Mouse (Mus musculus) limb, embryonic 15.5 days (tissue): ENCODE results near the gene Rab34. TPM values are rescaled to one million over a fixed set of nuclear protein-coding genes. Genes with fewer than 3 reads are reported as not detected.
"Not testable (repeated sequence)": the region's sequence is repeated elsewhere in the genome, so short reads cannot be mapped to it uniquely, and the experiment has no call there.

Experiments used
- ATAC-seq: fragments of 200-750 bp; cut with Nextera tagmentation; 2 replicates; pipeline ENCODE4 v1.8.0; 2017; ENCODE audit warnings: low read depth, moderate TSS enrichment; ENCODE audit not compliant: insufficient number of reproducible peaks, low FRiP score, low TSS enrichment
- H3K27ac ChIP-seq: fragments of 300-500 bp; sonication (generic); 2 replicates; pipeline ENCODE4 v1.5.1; 2015; ENCODE audit warnings: moderate library complexity, mild to moderate bottlenecking, inconsistent platforms
- H3K27me3 ChIP-seq: fragments of 300-500 bp; sonication (generic); 2 replicates; pipeline ENCODE4 v1.6.1; 2015; ENCODE audit warnings: inconsistent platforms
- H3K36me3 ChIP-seq: fragments of 300-500 bp; sonication (generic); 2 replicates; pipeline ENCODE4 v1.6.1; 2015; ENCODE audit warnings: inconsistent platforms
- H3K4me1 ChIP-seq: fragments of 300-500 bp; sonication (generic); 2 replicates; pipeline ENCODE4 v1.6.1; 2015; ENCODE audit warnings: inconsistent platforms
- H3K4me2 ChIP-seq: fragments of 300-500 bp; sonication (generic); 2 replicates; pipeline ENCODE4 v1.6.1; 2015; ENCODE audit warnings: mild to moderate bottlenecking, inconsistent platforms
- H3K4me3 ChIP-seq: fragments of 300-500 bp; sonication (generic); 2 replicates; pipeline ENCODE4 v1.5.1; 2015; ENCODE audit warnings: mild to moderate bottlenecking, inconsistent platforms
- H3K9ac ChIP-seq: fragments of 300-500 bp; sonication (generic); 2 replicates; pipeline ENCODE4 v1.6.1; 2015; ENCODE audit warnings: inconsistent platforms
- H3K9me3 ChIP-seq: fragments of 300-500 bp; sonication (generic); 2 replicates; pipeline ENCODE4 v1.6.1; 2016; ENCODE audit warnings: inconsistent platforms
- WGBS: fragments of 180-500 bp; shearing (Covaris S2); methylation state at CpG from one replicate; pipeline ENCODE4 v1.1.7; 2015; 5-methylcytosine and 5-hydroxymethylcytosine counted together
- polyA plus RNA-seq: library from polyadenylated mRNA; unstranded; fragments of >200 nt; fragmentation: Nextera tagmentation; extraction: Ambion mirVana; gene quantifications from 2 replicates; pipeline ENCODE4 v1.2.1, GENCODE M21; 2015

Gene Rab34
- polyA plus RNA-seq, 1 experiment from 2014 or later: 153 TPM

- WGBS: 94% methylated on average over 6 of the region's 6 CpGs
- not testable (repeated sequence) for ATAC-seq, H3K27me3 ChIP-seq, H3K27ac ChIP-seq, H3K4me2 ChIP-seq, H3K9me3 ChIP-seq, H3K9ac ChIP-seq, H3K4me3 ChIP-seq
- Histone ChIP-seq H3K4me1 (peaks cover 34% of the 10 kb centered on the region), H3K36me3 (peaks cover 24% of the 10 kb centered on the region)
Measured at GRCm38 (mm10) chr11:78184702-78185101, 3.5 kb upstream of the Rab34 start.

GRCm38 (mm10) chr11:78189234-78190040 lies 1.2 kb downstream of the Rab34 start:
- under 1% methylated on average over 42 of the region's 42 CpGs for WGBS
- Histone ChIP-seq H3K27me3 (no peaks in the 10 kb centered on the region), H3K4me3 (peak overlapping the region; percentile 76), H3K27ac (peak overlapping the region; percentile 99), H3K9me3 (no peaks in the 10 kb centered on the region), H3K4me2 (peak overlapping the region; percentile 65), H3K9ac (peak overlapping the region; percentile 89), H3K36me3 (peaks cover 28% of the 10 kb centered on the region), H3K4me1 (peaks cover 21% of the 10 kb centered on the region)
- ATAC-seq: peak; percentile 68; the same call in 1 of the 2 replicates

GRCm38 (mm10) chr11:78190041-78190440 lies 1.8 kb downstream of the Rab34 start:
- H3K4me1 ChIP-seq: peaks cover 27% of the 10 kb centered on the region
- H3K27ac ChIP-seq: peak overlapping the region; percentile 99
- H3K9ac ChIP-seq: 0 out of 2 replicates have a peak overlapping the region, but pooled peaks have one; percentile 89
- H3K36me3 ChIP-seq: peaks cover 28% of the 10 kb centered on the region
- H3K4me3 ChIP-seq: peak overlapping the region; percentile 76
- H3K9me3 ChIP-seq: no peaks in the 10 kb centered on the region
- no peak for ATAC-seq
- H3K4me2 ChIP-seq: peak overlapping the region; percentile 65
- H3K27me3 ChIP-seq: no peaks in the 10 kb centered on the region
- 51% methylated on average over 6 of the region's 6 CpGs for WGBS

- Histone ChIP-seq H3K4me3 (peak within 1 kb of the TSS; percentile 53), H3K36me3 (peaks cover 28% of the 10 kb centered on the region), H3K4me1 (peaks cover 28% of the 10 kb centered on the region), H3K4me2 (peak within 1 kb of the TSS; percentile 68), H3K27ac (peak within 1 kb of the TSS; percentile 79), H3K9me3 (no peaks in the 10 kb centered on the region), H3K27me3 (no peaks in the 10 kb centered on the region), H3K9ac (no peak within 1 kb of the TSS)
- ATAC-seq: no peak
- 79% methylated on average over 1 of the region's 1 CpGs for WGBS
Measured at GRCm38 (mm10) chr11:78193113-78193512, 4.9 kb downstream of the Rab34 start, which contains the start of gene Proca1. Gene Proca1 (plus strand): TSS chr11:78193392.

- Histone ChIP-seq H3K9ac (0 out of 2 replicates have a peak overlapping the region, but pooled peaks have one; percentile 26), H3K36me3 (peaks cover 28% of the 10 kb centered on the region), H3K4me1 (peaks cover 26% of the 10 kb centered on the region), H3K4me2 (peak overlapping the region; percentile 68), H3K4me3 (peak overlapping the region; percentile 53), H3K27me3 (no peaks in the 10 kb centered on the region), H3K9me3 (no peaks in the 10 kb centered on the region), H3K27ac (peak overlapping the region; percentile 79)
- peak; percentile 76 for ATAC-seq
- 4% methylated on average over 30 of the region's 30 CpGs for WGBS
Measured at GRCm38 (mm10) chr11:78194411-78195100, 6.3 kb downstream of the Rab34 start.

GRCm38 (mm10) chr11:78195101-78195863 lies 7.1 kb downstream of the Rab34 start:
- WGBS: 67% methylated on average over 23 of the region's 23 CpGs

GRCm38 (mm10) chr11:78202372-78202771 lies 14.1 kb downstream of the Rab34 start:
- Histone ChIP-seq H3K4me2 (no peak overlapping the region), H3K9ac (no peak overlapping the region), H3K9me3 (no peaks in the 10 kb centered on the region), H3K27me3 (no peaks in the 10 kb centered on the region), H3K27ac (no peak overlapping the region), H3K4me3 (no peak overlapping the region), H3K36me3 (peaks cover 47% of the 10 kb centered on the region), H3K4me1 (no peaks in the 10 kb centered on the region)
- no peak for ATAC-seq
- WGBS: 91% methylated on average over 3 of the region's 3 CpGs

More at GRCm38 (mm10) chr11:78195101-78195863, 7.1 kb downstream of the Rab34 start:
- H3K9me3 ChIP-seq: no peaks in the 10 kb centered on the region
- H3K4me3 ChIP-seq: peak overlapping the region; percentile 53
- H3K36me3 ChIP-seq: peaks cover 27% of the 10 kb centered on the region
- no peak for ATAC-seq
- peak overlapping the region; percentile 79 for H3K27ac ChIP-seq
- H3K4me1 ChIP-seq: peaks cover 19% of the 10 kb centered on the region
- no peaks in the 10 kb centered on the region for H3K27me3 ChIP-seq
- 0 out of 2 replicates have a peak overlapping the region, but pooled peaks have one; percentile 26 for H3K9ac ChIP-seq
- H3K4me2 ChIP-seq: peak overlapping the region; percentile 68

GRCm38 (mm10) chr11:78204287-78204686 lies 16.1 kb downstream of the Rab34 start:
- Histone ChIP-seq H3K4me2 (no peak overlapping the region), H3K27ac (no peak overlapping the region), H3K4me1 (no peaks in the 10 kb centered on the region), H3K9ac (no peak overlapping the region), H3K27me3 (no peaks in the 10 kb centered on the region), H3K9me3 (no peaks in the 10 kb centered on the region), H3K4me3 (no peak overlapping the region), H3K36me3 (peaks cover 66% of the 10 kb centered on the region)
- ATAC-seq: no peak
- 83% methylated on average over 6 of the region's 6 CpGs for WGBS

- H3K4me3 ChIP-seq: no peak overlapping the region
- H3K36me3 ChIP-seq: peaks cover 79% of the 10 kb centered on the region
- H3K27ac ChIP-seq: no peak overlapping the region
- H3K9ac ChIP-seq: no peak overlapping the region
- ATAC-seq: no peak
- H3K27me3 ChIP-seq: no peaks in the 10 kb centered on the region
- WGBS: 68% methylated on average over 13 of the region's 13 CpGs
- H3K9me3 ChIP-seq: no peaks in the 10 kb centered on the region
- H3K4me1 ChIP-seq: no peaks in the 10 kb centered on the region
- no peak overlapping the region for H3K4me2 ChIP-seq
Measured at GRCm38 (mm10) chr11:78205361-78206206, 17.4 kb downstream of the Rab34 start.

GRCm38 (mm10) chr11:78207190-78207589 lies 19.0 kb downstream of the Rab34 start:
- Histone ChIP-seq H3K4me3 (no peak overlapping the region), H3K4me2 (no peak overlapping the region), H3K4me1 (no peaks in the 10 kb centered on the region), H3K9me3 (no peaks in the 10 kb centered on the region), H3K27ac (no peak overlapping the region), H3K27me3 (no peaks in the 10 kb centered on the region), H3K36me3 (peaks cover 95% of the 10 kb centered on the region), H3K9ac (no peak overlapping the region)
- ATAC-seq: no peak
- 83% methylated on average over 7 of the region's 7 CpGs for WGBS

GRCm38 (mm10) chr11:78209886-78210285 lies 21.7 kb downstream of the Rab34 start:
- 92% methylated on average over 5 of the region's 6 CpGs for WGBS
- Histone ChIP-seq H3K4me1 (no peaks in the 10 kb centered on the region), H3K27ac (no peak overlapping the region), H3K4me2 (no peak overlapping the region), H3K4me3 (no peak overlapping the region), H3K27me3 (no peaks in the 10 kb centered on the region), H3K9ac (no peak overlapping the region), H3K9me3 (no peaks in the 10 kb centered on the region), H3K36me3 (peaks cover 95% of the 10 kb centered on the region)
- no peak for ATAC-seq
